Mouse (Mus musculus): ENCODE measurements around the gene Scaf1.

The Scaf1 gene

GRCm38 (mm10) chr7:45043307-45043706, 27.1 kb upstream of the Scaf1 start:
- DNase-seq = no peak

- no peak for DNase-seq
Measured at GRCm38 (mm10) chr7:45040851-45041250, 24.7 kb upstream of the Scaf1 start.

- DNase-seq = no peak
Measured at GRCm38 (mm10) chr7:45038411-45038810, 22.2 kb upstream of the Scaf1 start.

- peak; percentile 81 to 83 for DNase-seq
Measured at GRCm38 (mm10) chr7:45037720-45038361, 21.7 kb upstream of the Scaf1 start.

GRCm38 (mm10) chr7:45036702-45037101, 20.5 kb upstream of the Scaf1 start:
- no peak for DNase-seq

- DNase-seq = no peak
Measured at GRCm38 (mm10) chr7:45035631-45036030, 19.5 kb upstream of the Scaf1 start.

- DNase-seq = no peak
Measured at GRCm38 (mm10) chr7:45033722-45034359, 17.7 kb upstream of the Scaf1 start.

- DNase-seq = no peak
Measured at GRCm38 (mm10) chr7:45030857-45031256, 14.7 kb upstream of the Scaf1 start.

GRCm38 (mm10) chr7:45029995-45030394, 13.8 kb upstream of the Scaf1 start:
- DNase-seq = no peak

- no peak for DNase-seq
Measured at GRCm38 (mm10) chr7:45028351-45028750, 12.2 kb upstream of the Scaf1 start.

GRCm38 (mm10) chr7:45027761-45028160, 11.6 kb upstream of the Scaf1 start:
- DNase-seq = no peak

GRCm38 (mm10) chr7:45026256-45026655, 10.1 kb upstream of the Scaf1 start:
- no peak for DNase-seq

GRCm38 (mm10) chr7:45025601-45026220, 9.5 kb upstream of the Scaf1 start:
- DNase-seq = no peak

- DNase-seq = no peak
Measured at GRCm38 (mm10) chr7:45024281-45025248, 8.4 kb upstream of the Scaf1 start.

- peak; percentile 21 to 22 for DNase-seq
Measured at GRCm38 (mm10) chr7:45023711-45024110, 7.5 kb upstream of the Scaf1 start.

- DNase-seq = no peak
Measured at GRCm38 (mm10) chr7:45020225-45020624, 4.1 kb upstream of the Scaf1 start.

GRCm38 (mm10) chr7:45019031-45019571, 2.9 kb upstream of the Scaf1 start:
- DNase-seq = no peak

- DNase-seq = peak; percentile 92 to 97
Measured at GRCm38 (mm10) chr7:45017242-45018061, 1.3 kb upstream of the Scaf1 start, which contains the start of gene Rras. Rras (plus strand) TSS chr7:45017961.

- DNase-seq = no peak
Measured at GRCm38 (mm10) chr7:45016761-45017160, 598 bp upstream of the Scaf1 start.

GRCm38 (mm10) chr7:45015344-45015956, 713 bp downstream of the Scaf1 start:
- DNase-seq = no peak

GRCm38 (mm10) chr7:45014096-45014451, 2.1 kb downstream of the Scaf1 start:
- no peak for DNase-seq
